Mouse (Mus musculus) G1E-ER4 (cell line): Measurements from ENCODE around the gene Mrgprd. TPM values are rescaled to one million over a fixed set of nuclear protein-coding genes. Genes with fewer than 3 reads are reported as not detected.

Source experiments
- GATA1 ChIP-seq: IDR thresholded peaks from one replicate; pipeline ENCODE4 v1.8.0; 2012; ENCODE audit warnings: low read length, inconsistent platforms
- polyA plus RNA-seq: library from polyadenylated mRNA; stranded (reverse); fragments of >175 nt; gene quantifications from 2 replicates; pipeline ENCODE4 v1.2.3, GENCODE M21; 2012

The Mrgprd gene
- polyA plus RNA-seq, 1 experiment = not detected

- TF ChIP-seq GATA1 = no peak
These were observed 14.9 kb upstream of the Mrgprd start for GRCm38 (mm10) chr7:145299562-145300320.

GRCm38 (mm10) chr7:145300321-145301007 is 14.2 kb upstream of the Mrgprd start, which contains the start of gene Mrgprf:
Gene Mrgprf, plus strand, starts transcription at chr7:145300828.
- TF ChIP-seq GATA1 = no peak

GRCm38 (mm10) chr7:145301008-145301340 is 13.7 kb upstream of the Mrgprd start:
- TF ChIP-seq GATA1 = no peak

- no peak for TF ChIP-seq GATA1
These were observed 13.2 kb upstream of the Mrgprd start for GRCm38 (mm10) chr7:145301341-145302005.

- no peak for TF ChIP-seq GATA1
These were observed 11.9 kb upstream of the Mrgprd start for GRCm38 (mm10) chr7:145302488-145303285.

GRCm38 (mm10) chr7:145304153-145304552 is 10.5 kb upstream of the Mrgprd start:
- no peak for TF ChIP-seq GATA1

- TF ChIP-seq GATA1 = no peak
These were observed 7.0 kb upstream of the Mrgprd start for GRCm38 (mm10) chr7:145307636-145308035.

GRCm38 (mm10) chr7:145308061-145308675 is 6.5 kb upstream of the Mrgprd start:
- no peak for TF ChIP-seq GATA1

GRCm38 (mm10) chr7:145308866-145309265 is 5.8 kb upstream of the Mrgprd start:
- no peak for TF ChIP-seq GATA1

GRCm38 (mm10) chr7:145309877-145310276 is 4.8 kb upstream of the Mrgprd start:
- TF ChIP-seq GATA1 = no peak

- no peak for TF ChIP-seq GATA1
These were observed 4.1 kb upstream of the Mrgprd start for GRCm38 (mm10) chr7:145310526-145310925.

GRCm38 (mm10) chr7:145312137-145312536 is 2.5 kb upstream of the Mrgprd start:
- TF ChIP-seq GATA1 = no peak

- no peak for TF ChIP-seq GATA1
These were observed 2.9 kb downstream of the Mrgprd start for GRCm38 (mm10) chr7:145317522-145317921.

- TF ChIP-seq GATA1 = no peak
These were observed 4.8 kb downstream of the Mrgprd start for GRCm38 (mm10) chr7:145319481-145319880.

GRCm38 (mm10) chr7:145323607-145324006 is 9.0 kb downstream of the Mrgprd start:
- TF ChIP-seq GATA1 = no peak

GRCm38 (mm10) chr7:145325697-145326096 is 11.1 kb downstream of the Mrgprd start:
- TF ChIP-seq GATA1 = no peak
